8 mouse cellular contexts compared by ENCODE assay signal in genomic region chr8:121310976-121311819, GRCm38 (mm10).
DNase-seq lines count a peak whose midpoint lies in the region; ATAC-seq lines count a peak whose summit lies in the region.

No protein-coding gene starts in this region.

- H3K4me3 ChIP-seq in midbrain, embryonic 12.5 days, result no peak overlapping the region
- no peak overlapping the region for H3K4me3 ChIP-seq in midbrain, embryonic 10.5 days
- no peak overlapping the region for H3K4me3 ChIP-seq in embryonic facial prominence, embryonic 12.5 days
- H3K4me3 ChIP-seq in intestine, embryonic 14.5 days (ENCODE audit: low read depth, low read length), result no peak overlapping the region
- no peak overlapping the region for H3K4me3 ChIP-seq in stomach, embryonic 15.5 days (replicated peaks)

- ATAC-seq in midbrain, embryonic 12.5 days (ENCODE audit: low FRiP score, low read depth), result no peak
- ATAC-seq in embryonic facial prominence, embryonic 12.5 days (ENCODE audit: insufficient number of reproducible peaks, insufficient read depth, low FRiP score, low TSS enrichment), result no peak
- ATAC-seq in intestine, embryonic 14.5 days (replicated peaks; ENCODE audit: low FRiP score, low TSS enrichment, low read depth), result no peak
- no peak for ATAC-seq in stomach, embryonic 15.5 days (ENCODE audit: insufficient read depth, low FRiP score, low read depth)
- ATAC-seq in megakaryocyte-erythroid progenitor cell, adult 5-6 weeks (replicated peaks; ENCODE audit: low FRiP score, low TSS enrichment, poor library complexity, severe bottlenecking), result no peak

- H3K9ac ChIP-seq in midbrain, embryonic 12.5 days (replicated peaks), result no peak overlapping the region
- no peak overlapping the region for H3K9ac ChIP-seq in embryonic facial prominence, embryonic 12.5 days
- no peak overlapping the region for H3K9ac ChIP-seq in intestine, embryonic 14.5 days (ENCODE audit: low read length)
- no peak overlapping the region for H3K9ac ChIP-seq in stomach, embryonic 15.5 days

- no peak overlapping the region for H3K27ac ChIP-seq in midbrain, embryonic 12.5 days (replicated peaks)
- H3K27ac ChIP-seq in midbrain, embryonic 10.5 days (replicated peaks), result no peak overlapping the region
- H3K27ac ChIP-seq in embryonic facial prominence, embryonic 12.5 days, result peak overlapping the region; percentile 26
- no peak overlapping the region for H3K27ac ChIP-seq in intestine, embryonic 14.5 days (ENCODE audit: low read depth)
- H3K27ac ChIP-seq in stomach, embryonic 15.5 days, result no peak overlapping the region

- H3K27me3 ChIP-seq in midbrain, embryonic 12.5 days, result peaks cover 15% of the 10 kb centered on the region; the same call in 1 of the 2 replicates
- peaks cover 33% of the 10 kb centered on the region for H3K27me3 ChIP-seq in midbrain, embryonic 10.5 days (ENCODE audit: low read depth, poor library complexity, severe bottlenecking)
- H3K27me3 ChIP-seq in embryonic facial prominence, embryonic 12.5 days, result 0 out of 2 replicates have a peak, but pooled peaks cover 3% of the 10 kb centered on the region
- no peaks in the 10 kb centered on the region for H3K27me3 ChIP-seq in intestine, embryonic 14.5 days (replicated peaks; ENCODE audit: control insufficient read depth, insufficient read depth, low read length)
- no peaks in the 10 kb centered on the region for H3K27me3 ChIP-seq in stomach, embryonic 15.5 days (replicated peaks)

- no peaks in the 10 kb centered on the region for H3K36me3 ChIP-seq in midbrain, embryonic 12.5 days
- no peaks in the 10 kb centered on the region for H3K36me3 ChIP-seq in midbrain, embryonic 10.5 days
- no peaks in the 10 kb centered on the region for H3K36me3 ChIP-seq in embryonic facial prominence, embryonic 12.5 days
- H3K36me3 ChIP-seq in intestine, embryonic 14.5 days (ENCODE audit: control insufficient read depth, insufficient read depth, low read length), result no peaks in the 10 kb centered on the region
- no peaks in the 10 kb centered on the region for H3K36me3 ChIP-seq in stomach, embryonic 15.5 days

- no peak for DNase-seq in midbrain, embryonic 10.5 days (ENCODE audit: low spot score)
- DNase-seq in intestine, embryonic 14.5 days (ENCODE audit: low spot score), result no peak
- DNase-seq in frontal cortex, adult 2 months (ENCODE audit: extremely low spot score in 1 of 2, low spot score in 1 of 2), result no peak
- DNase-seq in left cerebral cortex, adult 8-10 months (ENCODE audit: low spot score in 2 of 2), result no peak

- peaks cover 16% of the 10 kb centered on the region for H3K4me1 ChIP-seq in midbrain, embryonic 12.5 days
- H3K4me1 ChIP-seq in midbrain, embryonic 10.5 days, result peaks cover 36% of the 10 kb centered on the region
- H3K4me1 ChIP-seq in embryonic facial prominence, embryonic 12.5 days, result peaks cover 22% of the 10 kb centered on the region
- H3K4me1 ChIP-seq in intestine, embryonic 14.5 days (replicated peaks; ENCODE audit: control insufficient read depth, insufficient read depth, low read length), result peaks cover 19% of the 10 kb centered on the region
- H3K4me1 ChIP-seq in stomach, embryonic 15.5 days, result peaks cover 18% of the 10 kb centered on the region

- WGBS in midbrain, embryonic 12.5 days, result 41% methylated on average over 25 of the region's 25 CpGs
- WGBS in midbrain, embryonic 10.5 days, result 45% methylated on average over 25 of the region's 25 CpGs
- WGBS in embryonic facial prominence, embryonic 12.5 days, result 20% methylated on average over 25 of the region's 25 CpGs
- 9% methylated on average over 25 of the region's 25 CpGs for WGBS in intestine, embryonic 14.5 days
- 20% methylated on average over 25 of the region's 25 CpGs for WGBS in stomach, embryonic 15.5 days

- H3K9me3 ChIP-seq in midbrain, embryonic 12.5 days, result no peaks in the 10 kb centered on the region
- no peaks in the 10 kb centered on the region for H3K9me3 ChIP-seq in midbrain, embryonic 10.5 days (replicated peaks)
- H3K9me3 ChIP-seq in embryonic facial prominence, embryonic 12.5 days, result no peaks in the 10 kb centered on the region
- no peaks in the 10 kb centered on the region for H3K9me3 ChIP-seq in intestine, embryonic 14.5 days (ENCODE audit: control insufficient read depth, low read length)
- no peaks in the 10 kb centered on the region for H3K9me3 ChIP-seq in stomach, embryonic 15.5 days

- peak overlapping the region; percentile 14; the same call in 1 of the 2 replicates for H3K4me2 ChIP-seq in midbrain, embryonic 12.5 days (replicated peaks)
- H3K4me2 ChIP-seq in embryonic facial prominence, embryonic 12.5 days (replicated peaks), result peak overlapping the region; percentile 19
- peak overlapping the region; percentile 31 for H3K4me2 ChIP-seq in intestine, embryonic 14.5 days (ENCODE audit: low read length)
- peak overlapping the region; percentile 22 for H3K4me2 ChIP-seq in stomach, embryonic 15.5 days
